Mouse (Mus musculus): ENCODE measurements at regions not wholly inside any gene's neighbourhood (a gene's known extent, or its start where the extent isn't known, plus 50 kb on each side); places are given as distances from the start of the nearest gene placed in this dataset.
A peak's percentile ranks its signal among the peaks of the same experiment; 100 is the strongest.

DNA sequence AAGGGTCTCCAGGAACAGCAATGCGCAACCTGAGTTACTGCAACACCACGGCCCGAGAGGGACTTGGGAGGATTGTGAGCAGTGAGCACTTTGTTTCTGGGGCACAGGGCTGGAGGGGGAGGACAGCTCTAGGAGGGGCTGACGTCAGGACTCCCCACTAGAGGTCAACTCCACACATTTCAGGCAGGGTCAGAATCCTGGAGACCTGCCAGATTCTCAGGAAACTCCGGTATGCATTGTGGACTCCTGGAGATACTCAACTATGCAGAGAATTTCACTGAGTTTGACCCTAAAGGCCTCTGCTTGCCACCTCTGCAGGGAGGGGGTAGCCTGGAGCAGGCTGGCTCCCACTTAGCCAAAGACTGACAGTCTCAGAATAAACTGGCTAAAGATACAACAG is 84.1 kb upstream of the Stx16 start:
- intact Hi-C loops (cut with DNase I) = no loop called here
- no peak for DNase-seq (ENCODE audit: low spot score in 2 of 2)

DNA sequence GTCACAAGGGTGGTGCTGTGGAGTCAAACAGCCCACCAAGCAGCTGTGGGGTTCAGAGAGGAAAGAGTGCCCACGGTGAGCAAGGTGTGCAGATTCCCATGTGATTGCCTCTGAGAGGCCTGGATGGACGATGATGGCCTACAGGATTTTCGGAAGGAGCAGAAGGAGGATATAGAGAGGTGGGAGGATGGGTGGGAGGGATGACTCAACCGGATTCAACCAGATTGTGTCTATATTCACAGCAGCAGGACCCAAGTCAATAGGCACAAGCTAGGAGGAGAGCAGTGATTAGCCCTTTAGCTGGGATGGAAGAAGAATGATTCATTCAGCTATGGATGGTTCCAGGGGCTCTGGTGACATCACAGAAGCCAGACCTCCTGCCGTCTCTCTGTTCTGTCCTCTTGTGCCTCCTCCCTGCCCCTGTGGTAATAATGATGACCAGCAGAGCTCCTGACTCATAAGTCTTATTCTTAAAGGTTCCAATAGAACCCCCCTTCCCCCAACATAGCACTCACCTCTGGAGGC is 82.6 kb upstream of the Stx16 start:
- intact Hi-C loops (cut with DNase I) = no loop called here
- DNase-seq (ENCODE audit: low spot score in 2 of 2) = peak; percentile 11 to 74

GRCm38 (mm10) chr2:173994301-173995073 is 81.6 kb upstream of the Stx16 start:
- intact Hi-C loops (cut with DNase I) = no loop called here

GRCm38 (mm10) chr2:174004666-174005065 is 71.4 kb upstream of the Stx16 start:
- intact Hi-C loops (cut with DNase I) = no loop called here
- no peak for DNase-seq (ENCODE audit: low spot score in 2 of 2)

More at GRCm38 (mm10) chr2:173994301-173995073, 81.6 kb upstream of the Stx16 start:
- DNase-seq (ENCODE audit: low spot score in 2 of 2) = no peak

- intact Hi-C loops (cut with DNase I) = no loop called here
- no peak for DNase-seq (ENCODE audit: low spot score in 2 of 2)
These were observed 68.1 kb upstream of the Stx16 start for GRCm38 (mm10) chr2:174007976-174008349.

- intact Hi-C loops (cut with DNase I) = no loop called here
- no peak for DNase-seq (ENCODE audit: low spot score in 2 of 2)
These were observed 67.5 kb upstream of the Stx16 start for GRCm38 (mm10) chr2:174008350-174009218.

DNA sequence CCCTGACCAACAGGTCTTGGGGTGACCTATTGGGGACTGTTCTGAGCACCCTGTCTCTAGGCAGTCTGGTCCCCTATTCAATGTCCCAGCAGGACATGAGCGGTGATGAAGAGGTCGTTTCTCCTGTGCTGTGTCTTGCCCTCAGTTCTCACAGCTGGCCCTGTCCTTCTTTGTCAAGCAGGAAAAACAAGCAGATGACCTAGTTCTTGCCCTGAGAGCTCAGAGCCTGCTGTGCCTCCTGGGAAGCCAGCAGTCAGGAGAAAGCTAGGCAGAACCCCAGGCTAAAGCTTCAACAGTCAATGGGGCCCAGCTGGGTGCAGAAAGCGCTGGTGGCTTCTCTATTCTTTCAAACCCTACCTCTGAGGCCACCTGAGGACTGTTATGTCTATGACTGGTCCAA is 66.1 kb upstream of the Stx16 start:
- DNase-seq (ENCODE audit: low spot score in 2 of 2) = no peak
- intact Hi-C loops (cut with DNase I) = no loop called here

GRCm38 (mm10) chr2:174011399-174011798 is 64.7 kb upstream of the Stx16 start:
- intact Hi-C loops (cut with DNase I) = no loop called here
- no peak for DNase-seq (ENCODE audit: low spot score in 2 of 2)

GRCm38 (mm10) chr2:174014361-174014760 is 61.7 kb upstream of the Stx16 start:
- intact Hi-C loops (cut with DNase I) = no loop called here
- DNase-seq (ENCODE audit: low spot score in 2 of 2) = no peak

- intact Hi-C loops (cut with DNase I) = no loop called here
- no peak for DNase-seq (ENCODE audit: low spot score in 2 of 2)
These were observed 60.8 kb upstream of the Stx16 start for GRCm38 (mm10) chr2:174015283-174015682.

- intact Hi-C loops (cut with DNase I) = no loop called here
- DNase-seq (ENCODE audit: low spot score in 2 of 2) = no peak
These were observed 60.0 kb upstream of the Stx16 start for GRCm38 (mm10) chr2:174016068-174016467.

- intact Hi-C loops (cut with DNase I) = no loop called here
- DNase-seq (ENCODE audit: low spot score in 2 of 2) = no peak
These were observed 59.1 kb upstream of the Stx16 start for GRCm38 (mm10) chr2:174017042-174017441.

DNA sequence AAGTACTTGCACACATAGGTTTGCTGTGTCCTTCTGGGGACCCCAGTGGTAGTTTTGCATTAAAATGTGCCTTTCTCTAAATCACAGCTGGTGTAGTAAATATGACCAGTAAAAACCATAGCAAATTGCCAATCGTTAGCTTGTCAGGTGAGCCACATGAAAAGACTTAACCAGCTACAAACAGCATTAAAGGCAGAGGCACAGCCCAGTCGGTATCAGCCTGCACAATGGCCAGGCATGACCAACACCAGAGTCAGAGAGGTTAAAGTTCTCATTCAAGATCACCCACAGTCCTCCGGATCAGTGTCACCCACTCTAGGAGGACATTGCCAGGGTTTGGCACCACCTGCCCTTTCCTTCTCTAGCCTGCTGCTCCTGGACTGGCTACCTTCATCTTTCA is 58.5 kb upstream of the Stx16 start:
- intact Hi-C loops (cut with DNase I) = no loop called here
- DNase-seq (ENCODE audit: low spot score in 2 of 2) = no peak

- intact Hi-C loops (cut with DNase I) = no loop called here
- no peak for DNase-seq (ENCODE audit: low spot score in 2 of 2)
These were observed 58.1 kb upstream of the Stx16 start for GRCm38 (mm10) chr2:174018002-174018401.

DNA sequence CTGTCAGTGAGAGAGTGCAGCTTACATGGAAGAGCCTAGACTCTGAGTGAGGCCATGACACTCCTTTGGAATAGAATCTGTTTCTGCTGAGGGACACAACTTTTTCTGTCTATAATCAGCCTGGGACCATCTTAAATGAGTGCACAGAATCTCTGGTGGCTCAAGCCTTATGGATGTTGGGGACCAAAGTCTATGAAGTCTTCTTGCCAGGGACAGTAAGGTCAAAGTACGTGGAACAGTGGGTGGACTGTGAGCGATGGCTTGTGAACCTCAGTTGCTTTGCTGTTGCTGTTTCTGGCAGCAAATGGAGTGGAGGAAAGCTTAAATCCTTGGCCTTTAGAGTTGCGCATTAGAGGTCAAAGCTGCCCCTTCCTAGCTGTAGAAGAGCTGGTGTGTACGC is 57.1 kb upstream of the Stx16 start:
- no peak for DNase-seq (ENCODE audit: low spot score in 2 of 2)
- intact Hi-C loops (cut with DNase I) = no loop called here

DNA sequence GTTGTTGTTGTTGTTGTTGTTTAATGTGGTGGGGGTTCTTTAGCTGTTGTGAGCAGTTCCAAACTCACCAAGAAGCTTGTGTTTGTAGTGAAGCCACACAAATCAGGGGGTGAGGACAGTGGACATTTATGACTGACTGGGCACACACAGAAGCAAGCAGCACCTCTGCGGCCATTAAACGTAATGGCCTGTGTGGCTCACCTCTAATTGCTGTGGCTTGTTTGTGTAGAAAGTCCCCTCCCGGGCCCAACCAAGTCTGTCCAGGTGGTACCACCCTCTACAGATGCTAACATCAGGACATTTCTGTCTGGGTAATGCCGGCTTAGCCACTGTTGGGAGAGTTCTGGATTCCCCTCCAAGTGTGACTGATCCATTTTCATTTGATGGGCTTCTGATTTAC is 56.1 kb upstream of the Stx16 start:
- intact Hi-C loops (cut with DNase I) = no loop called here
- no peak for DNase-seq (ENCODE audit: low spot score in 2 of 2)

- intact Hi-C loops (cut with DNase I) = no loop called here
- no peak for DNase-seq (ENCODE audit: low spot score in 2 of 2)
These were observed 55.7 kb upstream of the Stx16 start for GRCm38 (mm10) chr2:174020447-174020846.

DNA sequence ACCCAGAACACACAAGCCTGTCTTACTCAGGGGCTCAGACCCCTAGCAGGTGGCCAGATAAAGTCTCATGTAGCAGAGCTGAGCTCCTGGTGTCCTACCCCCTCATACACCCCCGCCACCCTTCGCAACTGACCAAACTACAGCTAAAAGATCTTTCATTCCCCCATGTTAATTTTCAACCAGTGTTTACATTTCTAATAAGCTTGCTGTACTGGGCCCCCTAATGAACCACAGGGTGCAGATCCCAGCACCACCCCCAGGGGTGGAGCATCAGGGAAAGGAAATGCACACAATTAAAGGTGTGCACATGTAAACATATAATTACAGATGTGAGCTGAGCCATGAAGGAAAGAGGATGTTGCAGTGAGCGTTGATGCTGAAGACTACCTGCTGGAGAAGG is 54.6 kb upstream of the Stx16 start:
- DNase-seq (ENCODE audit: low spot score in 2 of 2) = no peak
- intact Hi-C loops (cut with DNase I) = no loop called here

- no peak for DNase-seq (ENCODE audit: low spot score in 2 of 2)
- intact Hi-C loops (cut with DNase I) = no loop called here
These were observed 53.8 kb upstream of the Stx16 start for GRCm38 (mm10) chr2:174022292-174022691.

- intact Hi-C loops (cut with DNase I) = no loop called here
- peak in 1 of 2 experiments; percentile 35 for DNase-seq (ENCODE audit: low spot score in 2 of 2)
These were observed 50.8 kb upstream of the Stx16 start for GRCm38 (mm10) chr2:174025181-174025870.

All from left cerebral cortex, postnatal 25 days (tissue).